Mouse (Mus musculus) gastrocnemius, adult 2 months (tissue): ENCODE measurements at regions not wholly inside any gene's neighbourhood (a gene's known extent, or its start where the extent isn't known, plus 50 kb on each side); places are given as distances from the start of the nearest gene placed in this dataset.
"Not testable (repeated sequence)": the region's sequence is repeated elsewhere in the genome, so short reads cannot be mapped to it uniquely, and the experiment has no call there.

Experiments used
- DNase-seq: peaks from one replicate; pipeline ENCODE4 v3.0.0; 2022
- H3K27ac ChIP-seq: fragments of 200-600 bp; 2 replicates; pipeline ENCODE4 v1.8.1; 2022; ENCODE audit warnings: mild to moderate bottlenecking
- H3K4me3 ChIP-seq: fragments of 200-600 bp; 2 replicates; pipeline ENCODE4 v1.8.1; 2022; ENCODE audit warnings: mild to moderate bottlenecking, moderate library complexity
- CTCF ChIP-seq: fragments of 200-600 bp; IDR thresholded peaks from 2 replicates; pipeline ENCODE4 v1.8.1; 2022; ENCODE audit warnings: antibody characterized with exemption, mild to moderate bottlenecking, moderate library complexity
- intact Hi-C: fragments of 180-260 bp; cut with DNase I; formaldehyde crosslinking; loops from one replicate; pipeline ENCODE4 v1.15.1; 2025

GRCm38 (mm10) chr15:3171774-3172173 is 96.6 kb upstream of the Selenop start:
- H3K4me3 ChIP-seq, result no peak overlapping the region
- no peak for DNase-seq
- H3K27ac ChIP-seq, result no peak overlapping the region
- TF ChIP-seq CTCF, result no peak
- intact Hi-C loops, result no loop called here

DNA sequence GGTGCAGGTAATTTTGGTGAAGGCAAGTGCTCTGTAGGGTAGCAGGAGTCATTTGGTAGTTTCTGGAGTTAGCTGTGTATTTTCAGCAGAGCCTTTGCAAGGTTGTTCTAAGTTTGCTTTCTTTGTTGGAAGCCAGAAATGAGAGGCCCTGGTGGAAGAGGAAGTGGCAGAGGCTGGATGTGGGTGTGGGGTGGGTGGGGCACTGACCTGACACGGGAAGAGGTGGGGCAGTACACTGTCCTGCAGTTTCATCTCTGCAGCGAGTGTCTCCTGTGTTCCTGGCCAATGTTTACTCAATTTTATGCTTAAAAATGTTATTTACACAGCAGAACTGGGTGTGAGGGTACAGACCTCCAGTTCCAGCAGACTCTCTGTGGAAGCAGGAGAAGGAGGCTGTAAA is 94.3 kb upstream of the Selenop start:
- Histone ChIP-seq H3K27ac (no peak overlapping the region), H3K4me3 (no peak overlapping the region)
- intact Hi-C loops, result no loop called here
- no peak for TF ChIP-seq CTCF
- DNase-seq, result no peak

GRCm38 (mm10) chr15:3174848-3175247 is 93.5 kb upstream of the Selenop start:
- DNase-seq, result no peak
- H3K4me3 ChIP-seq, result no peak overlapping the region
- H3K27ac ChIP-seq, result no peak overlapping the region
- intact Hi-C loops, result no loop called here
- peak; percentile 44 for TF ChIP-seq CTCF

DNA sequence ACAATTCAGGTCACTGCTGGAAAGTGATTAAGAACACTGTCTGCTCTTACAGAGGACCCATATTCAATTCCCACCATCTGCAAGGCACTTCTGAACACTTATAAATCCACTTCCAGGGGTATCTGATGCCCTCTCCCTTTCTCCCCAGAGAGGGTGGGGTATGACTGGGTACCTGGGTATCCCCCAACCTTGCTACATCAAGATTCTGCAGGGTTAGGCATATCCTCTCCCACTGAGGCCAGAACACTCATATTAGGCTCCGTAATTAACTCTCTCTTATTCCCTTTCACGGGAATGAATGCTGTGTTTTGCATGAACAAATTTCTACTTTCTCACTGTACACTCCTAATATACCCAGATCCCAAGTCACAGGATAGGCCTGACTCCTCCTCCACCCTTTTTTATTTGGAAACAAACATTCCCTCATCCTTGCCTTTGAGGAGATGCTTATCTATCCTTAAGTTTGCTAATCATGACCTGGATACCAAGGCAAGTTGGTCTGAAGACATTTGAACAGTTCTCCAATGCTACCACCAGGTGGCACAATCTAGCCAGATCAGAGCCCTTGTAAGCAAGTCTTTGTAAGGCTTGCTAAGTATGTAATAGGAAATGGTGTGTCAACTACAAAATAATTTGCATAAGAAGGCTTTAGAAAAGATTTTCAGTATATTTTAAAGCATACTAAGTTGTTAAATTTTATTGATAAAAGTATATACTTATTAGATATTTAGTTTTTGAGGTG is 66.3 kb upstream of the Selenop start:
- intact Hi-C loops, result loop anchor here (10.0 kb wide), 1 partner anchor 703 kb away; no protein-coding TSS in a partner anchor
- peak; percentile 92 for TF ChIP-seq CTCF
- no peak overlapping the region for H3K27ac ChIP-seq
- DNase-seq, result peak; percentile 49
- no peak overlapping the region for H3K4me3 ChIP-seq

GRCm38 (mm10) chr15:3205522-3205921 is 62.8 kb upstream of the Selenop start:
- TF ChIP-seq CTCF, result no peak
- no peak for DNase-seq
- Histone ChIP-seq H3K27ac (no peak overlapping the region), H3K4me3 (no peak overlapping the region)
- intact Hi-C loops, result loop anchor here (10.0 kb wide), 1 partner anchor 699 kb away; no protein-coding TSS in a partner anchor

- H3K4me3 ChIP-seq, H3K27ac ChIP-seq, DNase-seq: not testable (repeated sequence)
- intact Hi-C loops, result loop anchor here (10.0 kb wide), 1 partner anchor 699 kb away; no protein-coding TSS in a partner anchor
Observed at GRCm38 (mm10) chr15:3206076-3206475, 62.3 kb upstream of the Selenop start.

- Histone ChIP-seq H3K27ac (no peak overlapping the region), H3K4me3 (no peak overlapping the region)
- TF ChIP-seq CTCF, result peak; percentile 80
- intact Hi-C loops, result loop anchor here (5.0 kb wide), 1 partner anchor 64 kb away; no protein-coding TSS in a partner anchor
- peak; percentile 38 for DNase-seq
Observed at GRCm38 (mm10) chr15:3213721-3214120, 54.6 kb upstream of the Selenop start.

- Histone ChIP-seq H3K4me3 (no peak overlapping the region), H3K27ac (no peak overlapping the region)
- intact Hi-C loops, result no loop called here
- no peak for TF ChIP-seq CTCF
- DNase-seq, result no peak
Observed at GRCm38 (mm10) chr15:3215201-3215600, 53.1 kb upstream of the Selenop start.
